Mouse (Mus musculus) forebrain, embryonic 12.5 days (tissue): ENCODE results near the gene Minpp1. TPM values are rescaled to one million over a fixed set of nuclear protein-coding genes. Genes with fewer than 3 reads are reported as not detected.
"Not testable (repeated sequence)": the region's sequence is repeated elsewhere in the genome, so short reads cannot be mapped to it uniquely, and the experiment has no call there.

Experiments
- ATAC-seq: fragments of 200-750 bp; cut with Nextera tagmentation; 2 replicates; pipeline ENCODE4 v1.8.0; 2017; ENCODE audit warnings: moderate TSS enrichment; ENCODE audit not compliant: low FRiP score
- H3K27ac ChIP-seq: fragments of 300-500 bp; sonication (generic); 2 replicates; pipeline ENCODE4 v1.5.1; 2016; ENCODE audit warnings: mild to moderate bottlenecking
- H3K27me3 ChIP-seq: fragments of 300-500 bp; sonication (generic); 2 replicates; pipeline ENCODE4 v1.6.1; 2016; ENCODE audit warnings: mild to moderate bottlenecking
- H3K36me3 ChIP-seq: fragments of 300-500 bp; sonication (generic); replicated peaks from 2 replicates; pipeline ENCODE4 v1.6.1; 2016; ENCODE audit warnings: mild to moderate bottlenecking
- H3K4me1 ChIP-seq: fragments of 300-500 bp; sonication (generic); 2 replicates; pipeline ENCODE4 v1.6.1; 2016
- H3K4me2 ChIP-seq: fragments of 300-500 bp; sonication (generic); 2 replicates; pipeline ENCODE4 v1.6.1; 2016; ENCODE audit warnings: mild to moderate bottlenecking, moderate library complexity
- H3K4me3 ChIP-seq: fragments of 300-500 bp; sonication (generic); replicated peaks from 2 replicates; pipeline ENCODE4 v1.5.1; 2016; ENCODE audit warnings: mild to moderate bottlenecking
- H3K9ac ChIP-seq: fragments of 300-500 bp; sonication (generic); 2 replicates; pipeline ENCODE4 v1.6.1; 2016; ENCODE audit warnings: mild to moderate bottlenecking
- H3K9me3 ChIP-seq: fragments of 300-500 bp; sonication (generic); 2 replicates; pipeline ENCODE4 v1.6.1; 2016
- WGBS: fragments of 180-500 bp; shearing (Covaris S2); methylation state at CpG from one replicate; pipeline ENCODE4 v1.1.7; 2016; 5-methylcytosine and 5-hydroxymethylcytosine counted together
- polyA plus RNA-seq: library from polyadenylated mRNA; unstranded; fragments of >200 nt; fragmentation: Nextera tagmentation; extraction: Ambion mirVana; gene quantifications from 2 replicates; pipeline ENCODE4 v1.2.1, GENCODE M21; 2016

Minpp1 gene
- polyA plus RNA-seq = 52.5 and 54.7 TPM in 2 replicates

GRCm38 (mm10) chr19:32485681-32486105 is at the start of gene Minpp1:
Minpp1 (plus strand) TSS chr19:32485769.
- Histone ChIP-seq H3K36me3 (no peaks in the 10 kb centered on the region), H3K27me3 (no peaks in the 10 kb centered on the region), H3K9me3 (no peaks in the 10 kb centered on the region), H3K27ac (peak within 1 kb of the TSS; percentile 92), H3K4me3 (peak within 1 kb of the TSS; percentile 69), H3K9ac (peak within 1 kb of the TSS; percentile 80), H3K4me1 (peaks cover 20% of the 10 kb centered on the region), H3K4me2 (peak within 1 kb of the TSS; percentile 82)
- WGBS = under 1% methylated on average over 63 of the region's 64 CpGs
- peak; percentile 95 for ATAC-seq

- no peaks in the 10 kb centered on the region for H3K4me1 ChIP-seq
- no peak overlapping the region for H3K9ac ChIP-seq
- H3K27ac ChIP-seq = no peak overlapping the region
- H3K36me3 ChIP-seq = no peaks in the 10 kb centered on the region
- no peak for ATAC-seq
- no peak overlapping the region for H3K4me2 ChIP-seq
- no peaks in the 10 kb centered on the region for H3K9me3 ChIP-seq
- WGBS = 88% methylated on average over 2 of the region's 2 CpGs
- no peaks in the 10 kb centered on the region for H3K27me3 ChIP-seq
- no peak overlapping the region for H3K4me3 ChIP-seq
Measured at GRCm38 (mm10) chr19:32439356-32439755, 46.2 kb upstream of the Minpp1 start.

- no peaks in the 10 kb centered on the region for H3K9me3 ChIP-seq
- no peak overlapping the region for H3K9ac ChIP-seq
- no peaks in the 10 kb centered on the region for H3K27me3 ChIP-seq
- no peak overlapping the region for H3K4me3 ChIP-seq
- WGBS = 95% methylated on average over 11 of the region's 11 CpGs
- no peaks in the 10 kb centered on the region for H3K36me3 ChIP-seq
- no peaks in the 10 kb centered on the region for H3K4me1 ChIP-seq
- ATAC-seq = no peak
- H3K4me2 ChIP-seq = no peak overlapping the region
- H3K27ac ChIP-seq = no peak overlapping the region
Measured at GRCm38 (mm10) chr19:32441568-32441967, 44.0 kb upstream of the Minpp1 start.

- H3K36me3 ChIP-seq = no peaks in the 10 kb centered on the region
- H3K9ac ChIP-seq = no peak overlapping the region
- H3K4me3 ChIP-seq = no peak overlapping the region
- H3K9me3 ChIP-seq = no peaks in the 10 kb centered on the region
- WGBS = 94% methylated on average over 10 of the region's 10 CpGs
- no peaks in the 10 kb centered on the region for H3K27me3 ChIP-seq
- H3K4me2 ChIP-seq = no peak overlapping the region
- H3K27ac ChIP-seq = no peak overlapping the region
- no peaks in the 10 kb centered on the region for H3K4me1 ChIP-seq
- no peak for ATAC-seq
Measured at GRCm38 (mm10) chr19:32448931-32449330, 36.6 kb upstream of the Minpp1 start.

- no peak overlapping the region for H3K9ac ChIP-seq
- no peak overlapping the region for H3K27ac ChIP-seq
- no peak overlapping the region for H3K4me3 ChIP-seq
- no peak for ATAC-seq
- H3K4me2 ChIP-seq = no peak overlapping the region
- H3K36me3 ChIP-seq = no peaks in the 10 kb centered on the region
- H3K4me1 ChIP-seq = no peaks in the 10 kb centered on the region
- no peaks in the 10 kb centered on the region for H3K27me3 ChIP-seq
- WGBS = 72% methylated on average over 4 of the region's 4 CpGs
- no peaks in the 10 kb centered on the region for H3K9me3 ChIP-seq
Measured at GRCm38 (mm10) chr19:32452231-32452630, 33.3 kb upstream of the Minpp1 start.

- 94% methylated on average over 2 of the region's 2 CpGs for WGBS
- H3K4me2 ChIP-seq = no peak overlapping the region
- no peak overlapping the region for H3K4me3 ChIP-seq
Measured at GRCm38 (mm10) chr19:32456744-32457143, 28.8 kb upstream of the Minpp1 start.

GRCm38 (mm10) chr19:32457631-32458030 is 27.9 kb upstream of the Minpp1 start:
- H3K36me3 ChIP-seq, H3K9me3 ChIP-seq, H3K4me2 ChIP-seq, H3K27me3 ChIP-seq, H3K9ac ChIP-seq, H3K27ac ChIP-seq, ATAC-seq, H3K4me3 ChIP-seq, H3K4me1 ChIP-seq: not testable (repeated sequence)
- 90% methylated on average over 8 of the region's 8 CpGs for WGBS

More at GRCm38 (mm10) chr19:32456744-32457143, 28.8 kb upstream of the Minpp1 start:
- Histone ChIP-seq H3K27me3 (no peaks in the 10 kb centered on the region), H3K27ac (no peak overlapping the region), H3K9me3 (no peaks in the 10 kb centered on the region; the same call in 1 of the 2 replicates), H3K36me3 (no peaks in the 10 kb centered on the region), H3K4me1 (no peaks in the 10 kb centered on the region), H3K9ac (no peak overlapping the region)
- no peak for ATAC-seq

- no peaks in the 10 kb centered on the region for H3K36me3 ChIP-seq
- no peaks in the 10 kb centered on the region for H3K4me1 ChIP-seq
- no peak overlapping the region for H3K4me3 ChIP-seq
- no peak overlapping the region for H3K9ac ChIP-seq
- no peak overlapping the region for H3K27ac ChIP-seq
- ATAC-seq = no peak
- WGBS = 93% methylated on average over 6 of the region's 6 CpGs
- no peaks in the 10 kb centered on the region for H3K27me3 ChIP-seq
- no peak overlapping the region for H3K4me2 ChIP-seq
- H3K9me3 ChIP-seq = no peaks in the 10 kb centered on the region; the same call in 1 of the 2 replicates
Measured at GRCm38 (mm10) chr19:32463037-32463436, 22.5 kb upstream of the Minpp1 start.

- Histone ChIP-seq H3K4me2 (no peak overlapping the region), H3K4me1 (no peaks in the 10 kb centered on the region), H3K27ac (no peak overlapping the region), H3K9ac (no peak overlapping the region), H3K4me3 (no peak overlapping the region), H3K9me3 (no peaks in the 10 kb centered on the region), H3K27me3 (no peaks in the 10 kb centered on the region), H3K36me3 (no peaks in the 10 kb centered on the region)
- 80% methylated on average over 4 of the region's 4 CpGs for WGBS
- no peak for ATAC-seq
Measured at GRCm38 (mm10) chr19:32465228-32465627, 20.3 kb upstream of the Minpp1 start.

GRCm38 (mm10) chr19:32466478-32466877 is 19.1 kb upstream of the Minpp1 start, which contains the start of gene Rpl9-ps6:
Rpl9-ps6 (minus strand) TSS chr19:32466578.
- Histone ChIP-seq H3K9me3 (no peaks in the 10 kb centered on the region), H3K4me2 (no peak within 1 kb of the TSS), H3K27ac (no peak within 1 kb of the TSS), H3K4me3 (no peak within 1 kb of the TSS), H3K27me3 (no peaks in the 10 kb centered on the region), H3K36me3 (no peaks in the 10 kb centered on the region), H3K4me1 (no peaks in the 10 kb centered on the region), H3K9ac (no peak within 1 kb of the TSS)
- no peak for ATAC-seq
- 87% methylated on average over 6 of the region's 6 CpGs for WGBS

GRCm38 (mm10) chr19:32467325-32467724 is 18.2 kb upstream of the Minpp1 start:
- Histone ChIP-seq H3K9ac (no peak overlapping the region), H3K4me3 (no peak overlapping the region), H3K27ac (no peak overlapping the region), H3K27me3 (no peaks in the 10 kb centered on the region), H3K36me3 (no peaks in the 10 kb centered on the region), H3K4me2 (no peak overlapping the region), H3K4me1 (no peaks in the 10 kb centered on the region), H3K9me3 (no peaks in the 10 kb centered on the region)
- WGBS = 90% methylated on average over 5 of the region's 5 CpGs
- no peak for ATAC-seq

GRCm38 (mm10) chr19:32470059-32470497 is 15.5 kb upstream of the Minpp1 start:
- Histone ChIP-seq H3K27ac (no peak overlapping the region), H3K4me3 (no peak overlapping the region), H3K27me3 (no peaks in the 10 kb centered on the region), H3K9me3 (no peaks in the 10 kb centered on the region), H3K4me2 (no peak overlapping the region), H3K9ac (no peak overlapping the region), H3K4me1 (no peaks in the 10 kb centered on the region), H3K36me3 (no peaks in the 10 kb centered on the region)
- WGBS = 47% methylated on average over 6 of the region's 6 CpGs
- ATAC-seq = no peak

- Histone ChIP-seq H3K4me1 (no peaks in the 10 kb centered on the region), H3K9me3 (no peaks in the 10 kb centered on the region), H3K4me3 (no peak overlapping the region), H3K36me3 (no peaks in the 10 kb centered on the region), H3K27me3 (no peaks in the 10 kb centered on the region), H3K4me2 (no peak overlapping the region), H3K27ac (no peak overlapping the region), H3K9ac (no peak overlapping the region)
- 87% methylated on average over 13 of the region's 13 CpGs for WGBS
- no peak for ATAC-seq
Measured at GRCm38 (mm10) chr19:32470570-32471263, 14.9 kb upstream of the Minpp1 start.
